Mouse (Mus musculus) neural tube, embryonic 11.5 days (tissue): ENCODE measurements around the gene Gpr180. TPM values are rescaled to one million over a fixed set of nuclear protein-coding genes. Genes with fewer than 3 reads are reported as not detected.
A peak's percentile ranks its signal among the peaks of the same experiment; 100 is the strongest.

ENCODE experiments used
- ATAC-seq: fragments of 200-750 bp; cut with Nextera tagmentation; 2 replicates; pipeline ENCODE4 v1.8.0; 2017; ENCODE audit warnings: moderate number of reproducible peaks, mild to moderate bottlenecking, moderate TSS enrichment, moderate library complexity; ENCODE audit not compliant: insufficient read depth, low FRiP score, low TSS enrichment
- DNase-seq: peaks from one replicate; pipeline ENCODE4 v3.0.0-alpha.2; 2015; ENCODE audit warnings: low spot score
- H3K27ac ChIP-seq: fragments of 300-500 bp; sonication (generic); 2 replicates; pipeline ENCODE4 v1.5.1; 2014; ENCODE audit warnings: low read depth, mild to moderate bottlenecking, low read length
- H3K27me3 ChIP-seq: fragments of 300-500 bp; sonication (generic); 2 replicates; pipeline ENCODE4 v1.6.1; 2014; ENCODE audit warnings: mild to moderate bottlenecking, low read length, mixed read lengths; ENCODE audit not compliant: control insufficient read depth, insufficient read depth
- H3K36me3 ChIP-seq: fragments of 300-500 bp; sonication (generic); 2 replicates; pipeline ENCODE4 v1.6.1; 2014; ENCODE audit warnings: mild to moderate bottlenecking, low read length, moderate library complexity, mixed read lengths; ENCODE audit not compliant: control insufficient read depth, insufficient read depth
- H3K4me1 ChIP-seq: fragments of 300-500 bp; sonication (generic); 2 replicates; pipeline ENCODE4 v1.6.1; 2014; ENCODE audit warnings: low read length, mixed read lengths; ENCODE audit not compliant: control insufficient read depth, insufficient read depth
- H3K4me2 ChIP-seq: fragments of 300-500 bp; sonication (generic); 2 replicates; pipeline ENCODE4 v1.6.1; 2014; ENCODE audit warnings: low read depth, mild to moderate bottlenecking, moderate library complexity
- H3K4me3 ChIP-seq: fragments of 300-500 bp; sonication (generic); 2 replicates; pipeline ENCODE4 v1.5.1; 2014; ENCODE audit warnings: low read depth, low read length
- H3K9ac ChIP-seq: fragments of 300-500 bp; sonication (generic); 2 replicates; pipeline ENCODE4 v1.6.1; 2014; ENCODE audit warnings: mild to moderate bottlenecking, low read length
- H3K9me3 ChIP-seq: fragments of 300-500 bp; sonication (generic); 2 replicates; pipeline ENCODE4 v1.6.1; 2016; ENCODE audit warnings: low read length; ENCODE audit not compliant: control insufficient read depth
- WGBS: fragments of 180-500 bp; shearing (Covaris S2); extraction: QIAGEN DNeasy Blood & Tissue Kit; methylation state at CpG from one replicate; pipeline ENCODE4 v1.1.7; 2014; 5-methylcytosine and 5-hydroxymethylcytosine counted together
- polyA plus RNA-seq: library from polyadenylated mRNA; unstranded; fragments of >200 nt; fragmentation: Nextera tagmentation; extraction: Ambion mirVana; gene quantifications from 2 replicates; pipeline ENCODE4 v1.2.1, GENCODE M21; 2014

Gpr180 gene
- polyA plus RNA-seq, 1 experiment from 2014 or later = 42.0 TPM

GRCm38 (mm10) chr14:118124129-118124528, 12.8 kb upstream of the Gpr180 start:
- Histone ChIP-seq H3K9me3 (no peaks in the 10 kb centered on the region), H3K4me1 (no peaks in the 10 kb centered on the region), H3K9ac (no peak overlapping the region), H3K4me3 (no peak overlapping the region), H3K36me3 (peaks cover 8% of the 10 kb centered on the region), H3K27ac (no peak overlapping the region), H3K4me2 (no peak overlapping the region), H3K27me3 (no peaks in the 10 kb centered on the region)
- no peak for DNase-seq
- 87% methylated on average over 5 of the region's 5 CpGs for WGBS
- ATAC-seq = no peak

DNA sequence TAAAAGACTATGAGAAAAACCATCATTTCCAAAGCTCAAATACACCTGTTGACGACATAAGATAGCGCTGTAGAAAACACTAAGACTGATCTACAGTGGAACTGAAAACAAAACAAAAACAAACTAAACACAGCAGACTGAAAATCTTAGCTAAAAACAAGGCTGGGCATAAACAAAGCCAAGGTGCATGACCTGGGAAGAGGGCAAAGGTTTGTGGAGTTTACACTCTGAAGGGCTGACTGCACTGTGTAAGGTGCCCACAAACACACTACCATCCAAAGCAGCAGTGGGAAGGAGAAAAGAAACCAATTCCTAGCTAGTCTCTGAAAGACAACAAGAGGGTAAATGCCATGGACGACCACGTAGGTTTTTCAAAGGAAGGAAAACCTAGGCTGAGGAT, 12.2 kb upstream of the Gpr180 start:
- Histone ChIP-seq H3K27ac (no peak overlapping the region), H3K4me2 (no peak overlapping the region), H3K4me3 (no peak overlapping the region), H3K9me3 (no peaks in the 10 kb centered on the region), H3K4me1 (no peaks in the 10 kb centered on the region), H3K27me3 (no peaks in the 10 kb centered on the region), H3K9ac (no peak overlapping the region), H3K36me3 (peaks cover 8% of the 10 kb centered on the region)
- ATAC-seq (no peak), DNase-seq (no peak)
- WGBS = 89% methylated on average over 4 of the region's 4 CpGs

- DNase-seq = no peak
- no peaks in the 10 kb centered on the region for H3K27me3 ChIP-seq
- no peaks in the 10 kb centered on the region for H3K9me3 ChIP-seq
- H3K9ac ChIP-seq = no peak overlapping the region
- peaks cover 6% of the 10 kb centered on the region for H3K36me3 ChIP-seq
- ATAC-seq = no peak
- H3K4me2 ChIP-seq = no peak overlapping the region
- 93% methylated on average over 5 of the region's 5 CpGs for WGBS
- H3K4me3 ChIP-seq = no peak overlapping the region
- no peak overlapping the region for H3K27ac ChIP-seq
- H3K4me1 ChIP-seq = no peaks in the 10 kb centered on the region; the same call in 1 of the 2 replicates
Measured at GRCm38 (mm10) chr14:118126301-118126700, 10.7 kb upstream of the Gpr180 start.

DNA sequence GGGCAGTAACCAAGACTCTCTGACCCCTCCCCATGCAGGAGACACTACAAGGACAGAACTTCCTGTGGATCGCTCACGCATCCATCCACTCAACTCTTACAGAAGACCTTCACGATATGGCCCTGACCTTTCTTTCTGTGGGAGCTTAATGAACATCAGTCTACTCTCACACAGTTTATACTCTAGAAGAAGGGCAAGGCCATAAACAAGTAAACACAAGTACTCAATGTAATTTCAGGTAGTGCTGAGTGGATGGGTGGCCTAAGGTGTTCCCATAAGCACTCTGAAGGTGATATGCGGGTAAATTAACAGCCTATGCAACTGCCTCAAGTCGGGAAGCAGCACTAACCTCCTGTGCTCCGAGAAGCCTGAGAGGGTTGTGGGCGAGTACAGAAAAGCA, 5.5 kb upstream of the Gpr180 start:
- H3K36me3 ChIP-seq = peaks cover 4% of the 10 kb centered on the region; the same call in 1 of the 2 replicates
- peaks cover 5% of the 10 kb centered on the region; the same call in 1 of the 2 replicates for H3K4me1 ChIP-seq
- H3K9me3 ChIP-seq = no peaks in the 10 kb centered on the region
- H3K27me3 ChIP-seq = no peaks in the 10 kb centered on the region
- no peak overlapping the region for H3K27ac ChIP-seq
- peak overlapping the region; percentile 67 for H3K4me3 ChIP-seq
- H3K4me2 ChIP-seq = peak overlapping the region; percentile 84
- 78% methylated on average over 7 of the region's 7 CpGs for WGBS
- no peak for ATAC-seq
- DNase-seq = no peak
- H3K9ac ChIP-seq = peak overlapping the region; percentile 61

GRCm38 (mm10) chr14:118131931-118132641, 4.9 kb upstream of the Gpr180 start:
- H3K4me2 ChIP-seq = peak overlapping the region; percentile 84
- H3K27ac ChIP-seq = no peak overlapping the region
- peak overlapping the region; percentile 67 for H3K4me3 ChIP-seq
- DNase-seq (no peak), ATAC-seq (peak; percentile 14)
- WGBS = 15% methylated on average over 21 of the region's 21 CpGs
- H3K4me1 ChIP-seq = peaks cover 5% of the 10 kb centered on the region; the same call in 1 of the 2 replicates
- peaks cover 2% of the 10 kb centered on the region; the same call in 1 of the 2 replicates for H3K36me3 ChIP-seq
- no peaks in the 10 kb centered on the region for H3K9me3 ChIP-seq
- H3K9ac ChIP-seq = peak overlapping the region; percentile 61
- H3K27me3 ChIP-seq = no peaks in the 10 kb centered on the region

DNA sequence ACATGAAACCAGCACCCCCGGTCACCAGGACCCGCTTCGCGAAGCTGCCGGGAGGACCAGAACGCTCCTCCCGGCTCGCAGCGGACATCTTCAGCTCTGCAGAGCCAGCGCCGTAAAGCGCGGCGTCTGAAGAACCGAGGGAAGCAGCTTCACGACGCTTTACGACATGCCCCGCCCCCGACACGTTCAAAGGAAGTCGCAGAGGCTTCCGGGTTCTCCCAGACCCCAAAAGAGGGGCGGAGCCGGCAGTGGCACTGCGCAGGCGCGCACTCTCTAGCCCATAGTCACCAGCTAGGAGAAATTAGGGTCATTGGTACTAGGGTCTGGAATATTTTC, 4.3 kb upstream of the Gpr180 start, which contains the start of gene Tgds:
Gene Tgds, minus strand, starts transcription at position 114 of the 336 bp plus-strand sequence.
- Histone ChIP-seq H3K9me3 (no peaks in the 10 kb centered on the region), H3K4me3 (peak within 1 kb of the TSS; percentile 67), H3K36me3 (peaks cover 2% of the 10 kb centered on the region; the same call in 1 of the 2 replicates), H3K27ac (no peak within 1 kb of the TSS), H3K4me1 (peaks cover 5% of the 10 kb centered on the region; the same call in 1 of the 2 replicates), H3K9ac (peak within 1 kb of the TSS; percentile 61), H3K27me3 (no peaks in the 10 kb centered on the region), H3K4me2 (peak within 1 kb of the TSS; percentile 84)
- WGBS = under 1% methylated on average over 28 of the region's 28 CpGs
- DNase-seq (peak; percentile 100), ATAC-seq (peak; percentile 51)

- DNase-seq (no peak), ATAC-seq (peak; percentile 24; the same call in 1 of the 2 replicates)
- Histone ChIP-seq H3K9me3 (no peaks in the 10 kb centered on the region), H3K4me2 (peak overlapping the region; percentile 89), H3K4me1 (no peaks in the 10 kb centered on the region; the same call in 1 of the 2 replicates), H3K27ac (no peak overlapping the region), H3K4me3 (peak overlapping the region; percentile 63), H3K36me3 (peaks cover 3% of the 10 kb centered on the region; the same call in 1 of the 2 replicates), H3K27me3 (no peaks in the 10 kb centered on the region), H3K9ac (peak overlapping the region; percentile 82)
- WGBS = 3% methylated on average over 13 of the region's 13 CpGs
Measured at GRCm38 (mm10) chr14:118137487-118137886, 529 bp downstream of the Gpr180 start.

GRCm38 (mm10) chr14:118142283-118142682, 5.3 kb downstream of the Gpr180 start:
- WGBS = 94% methylated on average over 5 of the region's 5 CpGs
- ATAC-seq (no peak), DNase-seq (no peak)
- Histone ChIP-seq H3K4me3 (no peak overlapping the region), H3K36me3 (peaks cover 3% of the 10 kb centered on the region; the same call in 1 of the 2 replicates), H3K27ac (no peak overlapping the region), H3K4me1 (no peaks in the 10 kb centered on the region), H3K4me2 (no peak overlapping the region), H3K9me3 (no peaks in the 10 kb centered on the region), H3K9ac (no peak overlapping the region), H3K27me3 (no peaks in the 10 kb centered on the region)

DNA sequence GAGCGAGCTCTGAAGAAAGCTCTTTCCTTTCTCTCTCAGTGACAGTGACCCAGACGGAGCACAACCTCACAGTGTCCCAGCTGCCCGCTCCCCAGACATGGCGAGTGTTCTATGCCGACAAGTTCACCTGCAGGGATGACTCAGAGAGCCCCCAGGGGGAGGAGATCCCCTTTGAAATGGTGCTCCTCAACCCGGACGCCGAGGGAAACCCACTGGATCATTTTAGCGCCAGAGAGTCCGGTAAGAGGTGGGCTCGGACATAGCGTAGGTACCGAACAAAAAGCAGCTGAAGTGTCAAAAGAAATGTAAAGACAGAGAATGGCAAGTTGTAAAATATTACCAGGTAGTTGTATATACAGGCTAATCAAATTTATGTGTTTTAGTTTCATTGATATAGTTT, 11.1 kb downstream of the Gpr180 start:
- Histone ChIP-seq H3K9me3 (no peaks in the 10 kb centered on the region), H3K9ac (no peak overlapping the region), H3K36me3 (no peaks in the 10 kb centered on the region), H3K4me1 (no peaks in the 10 kb centered on the region), H3K27me3 (no peaks in the 10 kb centered on the region), H3K4me3 (no peak overlapping the region), H3K4me2 (no peak overlapping the region), H3K27ac (no peak overlapping the region)
- WGBS = 95% methylated on average over 13 of the region's 13 CpGs
- DNase-seq (no peak), ATAC-seq (no peak)
